Mouse (Mus musculus): ENCODE measurements around the gene Crip1.

The Crip1 gene

DNA sequence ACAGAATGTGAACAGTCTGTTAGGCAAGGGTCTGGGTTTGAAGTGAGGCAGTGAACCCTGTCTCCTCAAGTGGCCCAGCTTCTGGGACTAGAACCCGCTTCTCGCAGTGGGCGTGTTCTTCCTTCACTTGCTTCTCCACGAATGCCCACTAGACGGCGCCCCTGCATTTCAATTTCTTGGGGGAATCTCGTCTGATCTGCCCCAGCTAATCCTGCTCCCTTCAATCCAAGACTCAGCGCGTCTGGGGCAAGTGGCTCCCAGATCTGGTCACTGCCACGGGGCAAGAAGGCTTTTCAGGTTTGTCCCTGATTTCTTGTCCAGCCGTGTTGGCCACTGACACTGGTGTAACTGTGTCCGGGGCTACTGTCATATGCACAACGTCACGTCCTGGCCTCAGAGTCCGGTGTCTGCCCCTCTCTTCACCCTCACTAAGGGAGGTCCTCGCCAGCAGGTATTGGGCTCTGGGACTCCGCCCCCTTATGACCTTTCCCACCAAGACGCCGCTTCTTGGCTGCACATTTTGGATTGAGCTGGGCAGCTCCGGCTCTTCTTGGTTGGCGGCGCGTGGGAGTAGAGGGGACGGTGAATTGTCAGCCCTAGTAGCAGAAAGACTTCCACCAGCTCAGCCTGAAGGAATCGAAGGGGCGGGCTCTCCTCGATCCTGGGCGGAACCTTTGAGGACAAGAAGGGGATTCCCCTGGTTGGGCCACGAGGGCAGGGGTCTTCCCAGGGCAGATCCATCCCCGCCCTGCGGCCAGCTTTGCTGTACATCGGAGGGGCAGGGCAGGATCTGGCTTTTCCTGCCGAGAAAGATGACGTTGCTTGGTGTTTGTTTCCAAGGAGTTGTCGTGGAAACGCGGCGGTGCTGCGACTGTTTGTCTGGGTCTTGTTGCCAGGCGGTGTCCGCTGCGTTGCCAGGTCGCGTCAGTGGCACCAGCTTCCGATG, at the start of gene Crip1:
Crip1 (plus strand) TSS at position 205 of the 946 bp plus-strand sequence.
- DNase-seq (ENCODE audit: low spot score) = peak; percentile 91

DNA sequence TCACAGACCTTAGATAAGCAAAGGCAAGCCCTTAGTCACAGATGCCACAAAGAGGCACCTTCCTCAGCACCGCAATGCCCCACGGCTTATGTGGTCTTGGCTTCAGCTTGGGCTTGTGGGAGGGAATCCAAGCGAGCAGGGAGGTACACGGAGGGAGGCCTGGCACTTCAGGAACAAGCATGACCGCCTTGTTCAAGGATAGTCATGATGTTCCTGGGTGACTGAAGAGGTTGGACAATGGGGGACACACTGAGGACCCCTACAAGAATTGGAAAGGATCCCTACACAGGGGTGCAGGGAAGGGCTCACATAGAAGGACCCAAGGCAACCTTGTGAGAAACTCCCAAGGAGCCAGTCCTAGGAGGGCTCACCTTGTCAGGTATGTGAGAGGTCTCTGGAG, 49.1 kb upstream of the Crip1 start:
- DNase-seq (ENCODE audit: low spot score) = no peak

DNA sequence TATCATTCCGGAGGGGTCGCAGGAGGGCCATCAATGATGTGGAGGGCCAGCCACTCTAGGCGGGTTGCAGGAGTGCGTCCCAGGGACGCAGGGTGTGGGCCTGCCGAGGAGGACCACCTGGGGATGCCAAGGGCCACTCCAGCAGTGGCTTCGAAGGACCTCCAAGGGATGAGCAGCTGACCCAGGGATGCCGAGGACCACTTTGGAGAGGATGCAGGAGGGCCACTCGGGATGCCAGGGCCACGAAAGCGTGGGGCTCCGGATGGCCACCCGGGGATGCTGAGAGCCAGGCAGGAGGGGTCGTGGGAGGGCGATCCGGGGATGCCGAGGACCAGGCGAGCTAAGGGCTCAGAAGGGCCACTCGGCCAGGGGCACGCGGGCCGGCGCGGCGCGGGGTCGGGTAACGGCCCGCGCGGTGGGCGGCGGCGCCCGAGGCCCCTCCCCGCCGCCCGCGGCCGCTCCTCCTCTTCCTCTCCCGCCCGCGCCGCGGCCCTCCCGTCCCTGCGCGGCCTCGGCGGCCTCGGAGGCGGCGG, 48.3 kb upstream of the Crip1 start, which contains the start of gene Mta1:
Mta1 (plus strand) TSS at position 530 of the 533 bp plus-strand sequence.
- peak; percentile 81 for DNase-seq (ENCODE audit: low spot score)

DNA sequence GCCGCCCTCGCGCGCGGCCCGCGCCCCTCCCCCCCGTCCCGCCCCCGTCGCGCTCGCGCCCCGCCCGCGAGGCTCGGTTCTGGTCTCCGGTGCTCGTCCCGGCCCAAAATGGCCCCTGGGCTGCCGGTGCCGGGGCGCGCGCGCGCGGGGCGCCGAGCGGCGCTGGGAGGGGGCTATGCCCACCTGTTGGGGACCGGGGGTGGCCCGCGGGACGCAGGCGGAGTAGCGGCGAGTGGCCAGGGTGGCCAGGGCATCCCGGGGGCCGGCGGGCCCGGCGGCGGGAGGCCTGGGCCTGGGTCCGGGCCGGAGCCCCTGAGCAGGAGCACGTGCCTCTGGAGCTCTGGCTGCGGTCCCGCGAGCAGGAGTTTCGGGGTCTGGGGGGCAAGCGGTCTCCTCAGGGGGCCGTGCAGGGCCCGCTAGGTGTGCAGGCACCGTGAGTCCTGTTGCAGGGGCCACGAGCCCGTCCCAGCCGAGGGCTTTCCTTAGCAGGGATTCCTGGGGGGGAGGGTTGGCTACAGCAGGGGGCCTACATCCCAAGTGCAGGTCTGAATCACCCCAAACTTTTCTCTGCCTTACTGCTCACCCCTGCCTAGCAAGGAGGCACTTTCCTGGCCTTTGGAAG, 47.5 kb upstream of the Crip1 start:
- peak; percentile 20 for DNase-seq (ENCODE audit: low spot score)

DNA sequence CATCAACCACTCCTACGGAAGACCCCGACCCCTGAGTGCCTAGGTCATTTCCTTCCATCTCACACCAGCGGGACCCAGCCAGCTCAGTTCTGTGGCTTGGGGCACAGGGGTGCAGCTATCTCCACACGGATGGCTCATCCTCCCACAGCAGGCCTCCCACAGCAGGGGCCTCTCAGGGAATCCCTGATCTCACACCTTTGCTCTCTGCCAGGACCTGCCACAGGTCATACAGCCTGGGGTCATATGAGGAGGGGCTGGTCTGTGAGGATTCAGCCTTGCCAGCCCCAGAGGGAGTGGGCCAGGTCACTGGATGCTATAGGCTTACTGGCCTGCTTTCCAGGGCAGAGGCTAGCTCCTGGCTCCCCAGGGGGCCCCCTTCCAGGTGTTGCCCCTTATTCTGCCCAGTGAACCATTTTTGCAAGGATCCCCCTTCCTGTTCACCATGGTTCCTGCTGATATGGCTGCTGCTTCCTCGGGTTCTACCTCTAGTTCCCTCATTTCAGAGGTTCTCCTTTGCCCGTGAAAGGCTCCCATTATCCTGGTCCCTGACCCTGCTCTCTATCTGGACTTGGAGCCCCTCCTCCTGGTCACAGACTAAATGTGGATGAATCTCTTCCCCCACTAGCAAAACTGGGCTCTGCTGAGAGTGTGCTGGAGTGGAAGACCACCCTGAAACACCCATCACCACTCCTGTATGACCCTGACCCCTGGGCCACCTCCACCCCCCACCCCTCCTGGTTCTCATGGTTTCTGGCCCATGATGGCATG, 46.5 kb upstream of the Crip1 start:
- DNase-seq (ENCODE audit: low spot score) = no peak

DNA sequence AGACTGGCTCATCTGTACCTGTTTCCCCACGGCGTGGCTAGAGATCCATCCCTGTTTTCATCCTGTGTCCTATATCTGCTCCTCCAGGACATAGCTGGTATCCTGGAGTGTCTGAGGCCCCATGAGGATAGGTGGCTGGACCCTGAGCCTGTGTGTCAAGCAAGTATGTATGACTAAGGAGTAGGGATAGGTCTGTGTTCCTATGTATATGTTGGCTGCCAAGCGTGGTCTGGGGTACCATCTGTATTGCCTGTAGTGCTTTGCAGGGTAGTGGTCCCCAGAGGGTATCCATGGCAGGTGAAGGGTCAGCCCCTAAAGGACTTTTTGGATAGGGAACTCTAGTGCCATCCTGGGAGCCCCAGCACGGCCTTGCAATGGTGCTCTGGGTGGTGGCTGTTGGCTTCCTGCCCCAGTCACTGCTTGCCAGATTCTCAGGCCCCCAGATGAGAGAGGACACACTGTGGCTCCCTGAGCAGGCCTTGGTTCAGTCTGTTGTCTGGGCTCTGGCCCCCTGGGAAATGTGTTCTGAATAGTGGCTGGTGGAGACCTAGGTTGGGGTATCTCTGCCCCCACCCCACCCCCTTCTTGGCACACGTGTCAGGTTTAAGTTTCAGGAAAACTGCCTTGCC, 45.6 kb upstream of the Crip1 start:
- DNase-seq (ENCODE audit: low spot score) = no peak

DNA sequence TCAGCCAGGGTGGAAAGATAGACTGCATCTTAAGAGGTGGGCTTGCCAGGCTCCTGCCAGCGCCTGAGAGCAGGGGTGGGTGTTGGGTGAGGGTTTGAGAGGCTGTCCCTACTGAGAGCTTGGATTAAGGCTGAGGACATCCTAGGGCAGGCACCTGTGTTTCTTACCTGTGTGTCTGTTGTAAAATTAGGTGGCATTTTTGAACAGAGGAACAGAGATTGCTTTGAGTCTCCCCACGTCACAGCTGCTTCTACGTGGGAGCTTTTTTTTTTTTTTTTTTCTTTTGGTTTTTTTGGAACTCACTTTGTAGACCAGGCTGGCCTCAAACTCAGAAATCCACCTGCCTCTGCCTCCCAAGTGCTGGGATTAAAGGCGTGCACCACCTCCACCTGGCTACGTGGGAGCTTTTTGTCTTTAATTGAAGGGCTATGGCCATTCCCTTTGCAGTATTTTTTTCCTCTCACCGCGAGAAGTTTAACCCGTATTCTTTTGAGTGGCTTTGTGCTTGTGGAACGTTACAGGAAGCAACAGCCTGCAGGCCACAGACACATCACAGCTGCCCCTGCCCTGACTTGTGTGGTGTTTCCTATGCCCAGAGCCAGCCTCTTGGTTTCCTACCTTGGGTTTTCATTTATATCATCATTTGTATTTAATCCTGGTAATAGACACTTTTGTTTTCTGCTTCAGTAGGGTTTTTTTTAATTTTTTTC, 44.7 kb upstream of the Crip1 start:
- DNase-seq (ENCODE audit: low spot score) = no peak

DNA sequence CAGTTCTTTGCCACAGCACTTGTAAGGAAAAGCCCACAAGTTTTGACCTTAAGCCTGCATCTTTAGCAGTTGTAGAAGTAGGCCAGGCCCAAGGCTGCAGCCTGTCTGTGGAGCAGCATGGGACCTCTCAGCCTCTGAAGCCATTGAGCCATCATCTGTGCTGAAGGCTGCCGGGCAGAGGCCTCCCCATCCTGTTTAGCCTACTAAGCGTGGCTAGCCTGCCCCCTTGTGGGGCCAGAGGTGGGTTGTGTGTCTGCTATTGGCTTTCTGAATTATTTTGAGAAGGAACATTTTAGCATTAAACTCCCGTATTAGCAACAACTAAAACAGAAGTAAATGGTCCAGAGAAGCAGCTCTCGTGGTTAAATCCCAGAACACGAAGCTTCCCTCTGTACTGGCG, 43.7 kb upstream of the Crip1 start:
- DNase-seq (ENCODE audit: low spot score) = peak; percentile 61

DNA sequence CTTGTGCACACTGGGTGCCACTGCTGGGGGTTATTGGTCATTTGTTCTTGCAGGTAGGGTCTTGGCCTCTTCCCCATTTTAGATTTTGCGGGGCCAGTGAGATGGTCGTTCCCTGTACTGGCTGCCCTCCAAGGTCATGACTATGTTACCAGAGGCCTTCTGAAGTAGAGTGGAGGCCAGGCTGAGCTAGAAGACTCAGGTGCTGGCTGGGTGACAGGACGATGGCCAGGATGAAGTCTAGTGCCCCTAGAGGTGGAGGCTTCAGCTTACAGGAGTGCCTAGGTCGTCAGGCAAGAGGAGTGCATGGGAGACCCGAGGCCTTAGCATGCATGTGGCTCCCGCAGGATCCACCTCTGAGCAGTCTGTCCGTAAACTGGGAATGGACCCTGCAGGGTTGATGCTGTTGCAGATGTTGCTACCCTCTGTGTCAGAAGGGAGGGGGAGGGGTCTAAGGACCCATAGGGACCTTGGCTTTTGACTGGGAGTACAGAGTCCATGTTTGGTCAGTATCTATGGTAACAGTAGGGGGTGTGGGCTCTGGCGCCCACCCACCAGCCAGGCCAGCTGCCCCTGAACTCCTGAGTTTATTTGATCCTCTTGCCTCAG, 42.2 kb upstream of the Crip1 start:
- no peak for DNase-seq (ENCODE audit: low spot score)

DNA sequence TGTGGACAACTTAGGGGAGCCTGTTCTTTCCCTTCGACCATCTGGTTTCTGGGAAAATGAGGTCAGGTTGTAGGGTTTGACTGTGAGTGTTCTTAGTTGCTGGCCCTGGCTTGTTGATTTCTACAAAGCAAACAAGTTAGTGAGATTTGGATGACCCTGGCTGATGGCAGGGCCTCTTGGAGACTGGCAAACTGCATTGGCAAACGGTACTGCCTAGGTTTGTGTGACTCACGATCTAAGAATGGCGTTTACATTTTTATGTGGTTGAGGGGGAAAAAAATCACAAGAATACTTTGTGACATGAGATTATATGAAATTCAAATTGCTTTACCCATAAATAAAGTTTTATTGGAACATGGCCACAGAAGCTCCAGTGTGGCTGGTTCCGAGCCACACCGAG, 39.7 kb upstream of the Crip1 start:
- DNase-seq (ENCODE audit: low spot score) = no peak

DNA sequence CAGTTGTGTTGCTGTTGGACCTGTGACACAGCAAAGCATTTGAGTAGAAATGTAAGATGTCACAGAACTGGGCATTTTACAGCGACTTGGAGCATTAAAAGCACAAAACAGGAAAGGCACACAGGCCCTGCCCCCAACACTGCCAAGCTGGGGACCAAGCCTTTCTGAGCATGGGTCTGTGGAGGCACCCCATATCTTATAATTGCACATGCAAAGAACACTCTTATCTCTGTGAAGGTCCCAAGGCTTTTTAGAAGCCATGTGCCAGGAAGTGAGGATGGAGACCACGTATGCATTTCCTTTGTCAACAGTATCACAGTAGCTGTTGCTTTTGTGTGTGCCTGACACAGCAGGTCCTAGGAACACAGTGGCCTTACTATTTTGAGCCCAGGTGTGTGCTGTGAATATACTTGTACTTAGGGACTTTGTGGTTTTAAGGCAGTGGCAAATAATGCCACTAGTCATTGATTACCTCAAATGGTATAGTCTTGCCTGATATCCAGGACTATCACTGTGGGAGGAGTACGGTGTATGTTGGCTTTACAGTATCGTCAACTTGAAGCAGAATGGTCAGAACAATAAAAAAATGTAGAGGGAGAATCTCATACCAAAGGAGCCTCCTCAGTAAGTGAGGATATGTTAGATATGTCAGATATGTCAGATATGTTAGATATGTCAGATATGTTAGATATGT, 38.5 kb upstream of the Crip1 start:
- no peak for DNase-seq (ENCODE audit: low spot score)

DNA sequence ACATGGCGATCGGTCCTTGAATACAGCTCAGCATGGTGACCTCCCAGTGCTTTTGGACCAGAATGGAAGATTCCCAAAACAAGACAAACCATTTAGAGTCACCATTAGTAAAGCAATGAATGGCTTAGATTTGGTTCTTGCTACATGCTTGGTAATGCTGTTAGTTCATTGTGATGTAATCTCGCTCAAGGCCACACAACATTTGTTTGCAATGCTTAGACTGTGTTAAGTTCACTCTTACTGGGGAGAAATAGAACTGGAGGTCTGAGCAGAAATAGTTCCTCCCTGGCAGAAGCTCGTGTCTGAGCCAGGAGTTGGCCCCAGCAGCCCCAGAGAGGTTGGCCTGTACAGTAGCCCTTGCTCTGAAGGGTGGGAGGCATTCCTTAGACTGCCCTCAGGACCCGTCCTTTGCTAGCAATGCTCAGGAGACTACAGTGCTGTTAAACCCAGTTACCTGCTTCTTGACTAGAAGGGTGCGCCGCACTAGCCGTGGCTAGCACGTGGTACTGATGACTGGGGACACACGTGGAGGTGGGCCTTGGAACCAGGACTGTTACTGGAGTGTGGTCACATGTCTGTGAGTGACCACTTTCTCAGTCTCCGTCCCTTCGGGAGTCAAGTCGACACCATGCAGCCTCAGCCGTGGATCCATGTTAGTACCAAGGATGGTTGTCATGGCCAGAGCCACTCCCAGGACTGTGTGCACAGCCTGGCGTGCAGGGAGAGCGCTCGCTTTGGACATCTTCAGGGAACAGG, 37.4 kb upstream of the Crip1 start:
- DNase-seq (ENCODE audit: low spot score) = no peak

DNA sequence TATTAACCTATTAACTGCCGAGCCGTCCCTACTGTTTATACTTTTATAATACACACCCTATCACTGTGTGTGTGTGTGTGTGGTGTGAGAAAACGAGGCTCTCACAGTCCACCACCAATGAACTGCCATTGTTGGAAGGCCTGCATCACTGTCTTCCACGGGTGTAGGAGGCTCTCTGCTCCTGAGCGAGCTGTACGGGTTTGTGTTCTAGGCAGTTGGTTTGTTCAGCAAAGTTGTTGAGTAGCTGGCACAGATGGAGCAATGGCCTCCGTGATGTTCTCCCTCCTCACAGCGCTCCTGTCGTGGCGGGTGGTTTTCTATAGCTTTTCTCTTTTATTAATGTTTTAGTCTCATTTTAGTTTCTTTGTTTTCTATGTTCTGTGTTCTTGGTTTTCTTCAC, 36.3 kb upstream of the Crip1 start:
- DNase-seq (ENCODE audit: low spot score) = no peak

DNA sequence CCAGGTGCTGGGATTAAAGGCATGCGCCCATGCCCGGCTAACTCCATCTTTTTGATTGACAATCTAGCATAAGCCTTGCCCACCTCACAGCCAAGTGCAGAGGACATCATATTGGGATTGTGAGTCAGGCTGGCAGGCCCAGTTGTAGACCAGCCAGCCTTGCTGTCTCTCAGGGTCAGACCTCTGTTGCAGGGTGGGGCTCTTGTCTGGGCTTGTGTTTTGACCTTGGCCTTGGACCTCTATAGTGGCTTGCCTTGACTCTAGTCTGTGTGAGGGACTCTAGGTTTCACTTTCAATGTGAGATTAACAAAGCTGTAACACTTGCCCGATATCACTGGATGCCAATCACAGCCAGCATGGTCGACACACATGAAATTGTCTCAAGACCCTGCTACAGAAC, 32.0 kb upstream of the Crip1 start:
- DNase-seq (ENCODE audit: low spot score) = no peak

DNA sequence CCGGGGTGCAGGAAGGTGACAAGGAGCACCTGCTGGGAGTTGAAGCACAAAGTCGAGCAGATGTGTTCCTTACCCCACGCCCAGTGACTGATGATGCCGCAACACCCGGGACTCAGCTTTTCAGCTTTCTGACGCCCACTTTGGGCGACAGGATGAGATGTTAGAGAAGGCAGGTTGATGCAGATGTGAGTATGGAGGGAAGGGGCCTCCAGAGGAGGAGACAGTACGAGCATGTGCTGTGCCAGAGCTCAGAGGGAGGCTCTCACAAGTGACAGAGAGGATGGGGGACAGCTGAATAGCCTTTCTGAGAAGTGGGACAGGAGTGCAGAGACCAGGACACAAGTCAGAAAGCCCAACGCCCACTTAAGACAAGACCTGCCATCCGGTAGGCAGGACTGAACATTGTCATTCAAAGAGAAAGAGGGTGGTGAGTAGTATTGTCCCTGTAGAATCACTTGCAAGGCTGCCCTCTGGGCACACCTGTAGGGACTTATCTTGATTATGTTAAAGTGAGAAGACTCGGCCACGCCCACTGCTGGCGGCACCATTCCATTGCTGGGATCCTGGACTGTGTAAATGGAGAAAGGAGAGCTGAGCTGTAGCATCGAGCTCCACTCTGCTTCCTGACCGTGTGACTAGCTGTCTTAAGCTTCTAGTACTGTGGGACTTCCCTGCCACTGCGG, 31.1 kb upstream of the Crip1 start:
- DNase-seq (ENCODE audit: low spot score) = no peak

DNA sequence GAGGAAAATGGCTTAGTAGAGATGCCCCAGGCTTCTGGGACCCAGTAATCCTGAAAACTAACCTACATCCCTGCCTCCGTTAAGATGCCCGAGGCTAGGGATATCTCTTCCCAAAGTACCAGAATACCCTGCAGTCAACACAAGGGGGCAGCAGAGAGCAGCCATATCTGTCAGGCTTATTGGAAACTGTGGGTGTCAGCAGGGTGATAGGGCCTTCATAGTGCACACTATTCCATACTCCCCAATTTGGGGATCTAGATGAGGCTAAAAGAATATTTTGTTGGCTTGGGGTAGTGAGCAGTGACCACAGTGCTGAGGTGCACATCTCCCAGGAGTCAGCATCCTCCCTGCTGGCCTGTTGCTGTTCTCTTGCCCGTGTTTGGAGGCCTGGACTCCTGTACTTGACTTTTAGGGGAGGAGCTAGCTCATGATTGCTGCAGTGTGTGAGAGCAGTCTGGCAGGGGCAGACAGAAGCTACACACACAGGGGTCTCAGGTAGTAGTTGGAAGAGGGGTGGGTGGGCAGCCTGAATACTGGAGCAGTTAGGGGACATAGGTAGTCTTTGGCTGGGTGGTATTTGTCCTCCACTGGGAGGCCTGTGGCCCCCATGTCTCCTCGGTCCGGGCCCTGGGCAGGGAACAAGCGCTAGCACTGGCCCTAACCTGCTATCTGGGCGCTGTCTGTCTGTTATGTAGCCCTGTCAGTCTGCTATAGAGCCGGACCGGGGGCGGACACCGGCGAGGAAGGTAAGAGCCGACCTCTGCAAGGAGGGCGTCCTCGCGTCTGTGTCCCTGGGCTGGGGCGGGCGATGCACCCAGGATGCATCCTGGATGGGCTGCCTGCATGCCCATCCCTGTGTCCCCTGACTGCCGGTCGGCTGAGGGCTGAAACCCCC, 26.4 kb upstream of the Crip1 start:
- DNase-seq (ENCODE audit: low spot score) = peak; percentile 86

DNA sequence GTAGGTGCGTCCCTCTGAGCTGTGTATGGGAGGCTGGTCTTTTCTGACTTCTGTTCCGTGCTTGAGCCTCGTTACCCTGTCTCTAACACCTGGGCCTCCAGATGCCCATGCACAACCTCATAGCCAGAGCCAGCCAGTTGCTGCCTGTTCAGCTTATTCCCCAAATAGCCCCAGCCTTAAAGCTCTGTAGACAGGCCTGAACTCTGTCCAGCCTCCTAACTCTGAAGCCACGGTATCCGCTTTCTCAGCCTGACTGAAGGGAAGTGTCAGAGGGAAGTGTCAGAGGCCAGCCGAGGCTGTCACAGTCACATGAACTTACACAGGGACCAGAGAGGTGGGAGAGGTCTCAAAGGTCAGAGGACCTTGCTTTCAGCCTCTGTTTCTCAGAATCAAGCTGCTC, 21.4 kb upstream of the Crip1 start:
- DNase-seq (ENCODE audit: low spot score) = no peak

DNA sequence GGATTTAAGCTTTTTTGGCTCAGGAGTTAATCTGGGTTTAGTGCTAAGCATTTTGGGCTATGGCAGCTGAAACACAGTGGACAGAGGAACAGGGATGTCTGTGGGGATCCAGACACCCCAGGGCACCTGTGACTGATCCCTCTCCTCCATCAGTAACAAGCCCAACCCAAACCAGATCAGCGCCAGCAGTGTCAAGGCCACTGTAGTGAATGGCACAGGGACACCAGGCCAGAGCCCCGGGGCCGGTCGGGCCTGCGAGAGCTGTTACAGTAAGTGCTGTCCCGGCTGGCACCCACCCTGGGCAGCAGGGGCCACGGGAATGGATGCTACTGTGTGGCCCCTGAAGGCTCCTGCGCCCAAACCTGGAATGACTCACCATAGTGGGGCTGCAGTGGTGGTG, 15.4 kb upstream of the Crip1 start:
- no peak for DNase-seq (ENCODE audit: low spot score)

Data from embryo, embryonic 10.5 days (tissue).